Mouse (Mus musculus) c-Kit-positive CD71-positive TER-119-negative erythroid progenitor cells, embryonic 14.5 days (primary cell): ENCODE measurements around the gene Sppl3.

ENCODE experiments used
- DNase-seq: peaks from one replicate; pipeline ENCODE4 v3.0.0-alpha.2; 2013; ENCODE audit warnings: low read depth

Gene Sppl3

DNA sequence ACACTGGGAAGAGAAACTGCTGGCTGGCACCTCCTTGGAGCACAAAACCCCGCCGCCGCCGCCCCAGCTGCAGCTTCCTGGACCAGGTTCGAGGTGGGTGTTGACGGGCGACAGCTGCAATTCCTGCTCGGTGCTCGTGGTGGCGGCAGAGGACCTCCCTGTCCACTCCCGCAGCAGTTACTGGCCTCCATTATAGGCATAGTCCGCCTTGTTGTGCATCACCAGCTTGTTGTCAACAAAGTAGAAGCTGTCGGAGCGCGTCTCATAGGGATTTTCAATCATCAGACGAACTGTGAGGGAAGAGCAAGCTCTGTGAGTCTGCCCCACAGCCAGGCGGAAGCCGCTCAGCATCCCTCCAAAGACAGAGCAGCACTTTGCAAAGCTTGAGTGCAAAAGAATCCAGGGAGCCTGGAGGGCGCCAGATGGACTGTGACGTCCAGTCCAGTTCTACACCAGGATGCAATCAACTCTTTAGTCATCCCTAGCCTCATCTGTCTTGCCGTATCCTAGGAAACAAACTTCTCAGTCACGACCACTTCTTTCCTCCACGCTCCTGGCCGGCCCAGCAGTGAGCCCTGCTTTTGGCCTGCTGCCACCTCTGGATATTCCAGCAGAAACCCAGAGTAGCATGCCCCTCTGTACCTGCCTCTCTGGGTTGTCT is 114.4 kb downstream of the Sppl3 start:
- DNase-seq = peak; percentile 46

DNA sequence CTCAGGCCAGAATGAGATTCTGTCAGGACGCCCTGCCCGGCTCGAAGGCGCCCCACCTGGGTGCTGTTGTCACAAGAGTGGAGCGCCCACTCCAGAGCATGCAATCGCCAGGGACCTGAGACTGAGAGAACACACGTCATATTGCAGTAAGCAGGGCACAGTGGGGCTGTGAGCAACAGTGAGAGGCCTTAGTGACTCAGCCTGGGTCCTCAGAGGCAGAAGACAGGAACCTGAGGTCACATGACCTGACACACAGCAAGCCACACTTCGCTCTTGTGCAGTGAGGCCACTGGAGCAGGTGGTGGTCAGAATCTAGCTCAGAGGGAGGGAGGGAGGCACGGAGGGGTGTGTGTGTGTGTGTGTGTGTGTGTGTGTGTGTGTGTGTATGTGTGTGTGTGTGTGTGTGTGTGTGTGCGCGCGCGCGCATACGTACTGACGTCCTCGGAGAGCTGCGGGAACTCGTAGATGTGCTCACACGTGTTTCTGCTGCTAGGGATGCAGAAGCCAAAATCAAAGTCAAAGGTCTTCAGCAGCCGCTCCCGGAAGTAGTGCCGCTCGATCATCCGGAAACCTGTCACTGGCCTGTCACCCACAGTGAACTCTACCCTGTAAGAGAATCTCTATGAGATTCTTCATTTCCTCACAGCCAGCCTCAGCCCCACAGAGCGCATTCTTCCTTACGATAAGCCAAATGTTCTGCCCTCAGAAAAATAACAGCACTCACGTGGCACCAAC is 115.8 kb downstream of the Sppl3 start:
- DNase-seq = no peak

DNA sequence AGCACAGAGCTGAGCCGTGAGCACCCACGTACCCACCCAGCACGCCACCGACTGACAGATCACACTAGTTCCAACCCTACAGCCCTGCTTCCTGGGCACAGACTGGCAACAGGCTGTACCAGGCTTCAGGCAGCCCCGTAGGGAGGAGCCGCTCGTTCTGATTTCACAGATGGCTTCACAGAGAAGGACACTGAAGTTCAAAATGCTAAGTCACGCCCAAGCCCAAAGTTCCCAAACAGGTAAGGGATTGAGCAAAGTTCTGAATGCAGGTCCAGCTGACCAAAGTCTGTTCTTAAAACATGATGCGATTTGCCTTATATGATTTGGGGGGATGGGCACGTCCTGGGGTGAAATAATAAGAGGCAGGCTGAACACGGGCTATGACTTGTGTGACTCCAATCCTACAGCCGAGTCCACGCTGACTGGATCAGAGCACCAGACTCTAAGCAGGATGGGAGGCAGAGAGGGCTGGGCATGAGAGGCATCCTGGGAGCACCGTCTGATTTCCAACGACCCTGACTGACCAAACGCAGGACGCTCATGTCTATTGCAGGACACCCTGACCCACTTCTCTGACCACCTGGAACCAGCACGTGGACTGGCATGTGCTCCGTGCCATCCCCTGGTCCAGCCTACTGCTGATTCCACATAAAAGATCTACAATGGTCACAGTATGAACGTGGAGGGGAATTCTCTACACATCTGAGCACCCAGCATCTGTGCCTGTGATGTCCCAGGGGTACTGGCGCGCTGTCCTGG is 116.7 kb downstream of the Sppl3 start:
- no peak for DNase-seq

DNA sequence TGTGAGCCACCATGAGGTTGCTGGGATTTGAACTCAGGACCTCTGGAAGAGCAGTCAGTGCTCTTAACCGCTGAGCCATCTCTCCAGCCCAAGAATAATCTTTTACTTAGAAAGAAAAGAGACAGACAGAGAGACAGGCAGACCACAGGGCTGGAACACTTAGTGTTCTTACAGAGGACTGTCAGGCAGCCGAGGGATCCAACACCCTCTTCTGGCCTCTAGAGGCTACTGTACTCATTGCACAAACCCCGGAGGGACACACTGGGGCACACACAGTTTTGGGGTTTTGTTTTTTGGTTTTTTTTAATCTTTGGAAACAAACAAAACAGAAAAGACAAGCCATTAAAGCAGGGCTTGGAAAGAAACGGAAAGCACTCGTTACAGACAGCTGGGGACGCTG is 118.4 kb downstream of the Sppl3 start:
- DNase-seq = no peak

DNA sequence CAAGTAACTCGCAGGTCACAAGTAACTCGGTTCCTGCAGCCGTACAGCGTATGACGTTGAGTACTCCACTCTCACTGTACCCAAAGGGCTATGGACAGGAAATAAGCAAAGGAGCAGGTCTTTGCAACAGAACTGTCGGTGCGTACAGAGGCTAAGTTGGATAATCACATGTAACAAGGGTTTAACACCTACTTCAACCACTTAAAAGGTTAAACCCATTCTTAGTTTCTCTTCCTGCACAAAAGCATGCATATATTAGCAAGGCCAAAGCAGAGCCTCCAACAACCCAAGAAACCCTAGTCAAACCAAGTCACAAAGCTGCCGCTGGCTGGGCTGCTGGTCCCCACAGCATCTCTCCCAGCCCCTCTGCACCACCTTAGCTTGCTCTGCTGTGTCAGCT is 121.5 kb downstream of the Sppl3 start:
- no peak for DNase-seq

DNA sequence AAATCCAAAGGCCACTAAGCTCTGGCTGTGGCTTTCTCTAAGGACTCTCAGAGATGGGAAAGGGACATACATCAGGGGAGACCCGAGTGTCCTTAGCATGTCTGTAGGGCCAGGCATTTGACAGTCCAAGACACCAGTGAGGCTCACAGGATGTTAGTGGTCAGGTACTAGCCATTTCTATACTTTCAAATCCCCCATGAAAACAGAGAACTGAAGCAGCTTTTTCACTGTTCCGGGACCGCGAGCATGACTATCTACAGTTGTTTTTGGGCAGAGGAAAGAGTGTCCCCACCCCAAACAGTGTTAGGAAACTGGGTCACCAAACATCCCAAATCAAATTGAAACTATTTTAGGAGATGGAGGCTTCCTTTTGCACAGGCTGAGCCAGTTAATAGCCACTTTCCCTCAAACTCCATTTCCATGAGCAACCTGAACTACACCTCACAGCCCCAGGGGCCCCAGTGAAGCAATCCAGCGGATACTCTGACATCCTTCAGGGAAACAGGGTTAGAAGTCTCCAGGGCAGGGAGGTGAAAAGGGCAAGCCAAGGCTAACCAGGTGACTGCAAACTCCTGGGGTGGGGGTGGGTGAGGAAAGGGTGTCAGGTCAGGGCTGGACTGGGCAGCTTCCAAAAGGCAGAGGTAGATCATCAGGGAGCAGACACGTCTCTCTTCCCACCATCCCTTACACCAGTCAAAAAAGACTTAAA is 122.6 kb downstream of the Sppl3 start:
- DNase-seq = no peak

DNA sequence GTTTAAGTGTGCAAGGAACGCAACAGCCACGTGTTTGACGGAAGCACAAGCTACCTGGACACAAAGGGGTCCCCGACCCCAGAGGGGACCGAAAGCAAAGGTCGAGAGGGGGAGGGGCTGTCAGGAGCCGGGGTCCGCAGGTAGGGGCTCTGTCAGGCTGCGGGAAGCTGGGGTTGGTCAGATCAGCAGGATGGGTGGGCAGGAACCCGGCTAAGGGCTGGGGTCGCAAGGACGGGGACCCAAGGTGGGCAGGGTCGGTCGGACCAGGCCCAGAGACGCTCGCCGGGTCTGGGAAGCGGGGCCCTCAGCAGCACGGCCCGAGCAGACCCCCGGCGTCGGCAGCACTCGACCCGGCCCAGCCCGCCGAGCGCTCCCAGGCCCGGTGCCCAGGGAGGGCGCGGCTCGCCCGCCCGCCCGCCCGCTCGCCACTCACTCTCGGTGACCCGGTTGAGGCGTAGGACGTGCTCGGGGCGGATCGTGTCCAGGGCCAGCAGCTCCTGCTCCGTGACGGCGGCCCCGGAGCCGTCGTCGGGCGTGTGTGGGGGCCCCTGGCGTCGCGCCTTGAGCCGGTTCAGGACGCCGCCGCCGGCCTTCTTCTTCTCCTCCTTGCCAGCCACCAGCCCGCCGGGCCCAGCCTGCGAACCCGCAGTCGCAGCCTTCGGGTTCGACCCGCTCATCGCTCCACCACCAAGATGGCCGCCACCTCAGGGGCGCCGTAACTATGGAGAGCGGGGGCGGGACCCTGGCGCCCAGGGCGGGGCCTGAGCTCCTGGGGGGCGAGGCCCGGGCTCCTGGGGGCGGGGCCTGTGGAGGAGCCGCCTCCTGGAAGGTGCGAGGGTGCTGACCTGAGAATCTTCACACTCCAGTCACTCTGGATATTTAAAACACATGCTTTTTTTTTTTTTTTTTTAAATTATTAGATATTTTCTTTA is 123.6 kb downstream of the Sppl3 start, which contains the start of gene Unc119b:
Unc119b (minus strand) TSS at position 742 of the 932 bp plus-strand sequence.
- peak; percentile 78 for DNase-seq

DNA sequence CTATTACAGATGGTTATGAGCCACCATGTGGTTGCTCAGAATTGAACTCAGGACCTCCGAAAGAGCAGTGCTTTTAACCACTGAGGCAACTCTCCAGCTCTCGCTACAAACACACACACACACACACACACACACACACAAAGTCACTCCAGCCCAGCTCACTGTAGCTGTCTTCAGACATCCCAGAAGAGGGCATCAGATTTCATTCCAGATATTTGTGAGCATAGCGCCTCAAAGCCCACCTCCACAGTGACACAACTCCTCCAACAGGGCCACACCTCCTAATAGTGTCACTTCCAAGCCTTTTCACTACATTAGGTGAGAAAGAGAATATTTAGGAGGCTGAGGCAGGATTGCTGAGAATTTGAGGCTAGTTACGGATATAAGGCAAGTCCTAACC is 128.2 kb downstream of the Sppl3 start:
- no peak for DNase-seq

DNA sequence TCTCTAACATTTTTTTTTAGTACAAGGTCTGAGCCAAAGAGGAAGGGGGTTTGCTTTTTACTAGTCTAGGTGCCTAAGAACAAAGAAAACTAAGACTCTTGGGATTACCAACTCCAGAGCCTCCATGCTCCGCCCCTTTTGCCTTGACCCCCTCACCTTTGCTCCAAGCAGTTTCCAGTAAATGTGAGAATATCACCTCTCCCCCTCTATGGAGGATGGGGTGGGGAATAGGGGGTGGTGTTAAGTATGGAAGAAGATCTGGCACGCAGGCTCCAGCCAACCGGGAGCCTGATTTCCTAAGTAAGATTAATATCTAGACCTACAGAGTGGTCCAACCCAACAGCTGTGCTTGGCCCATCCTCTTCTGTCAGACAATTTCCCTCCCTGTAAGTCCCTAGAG is 129.8 kb downstream of the Sppl3 start:
- DNase-seq = no peak

DNA sequence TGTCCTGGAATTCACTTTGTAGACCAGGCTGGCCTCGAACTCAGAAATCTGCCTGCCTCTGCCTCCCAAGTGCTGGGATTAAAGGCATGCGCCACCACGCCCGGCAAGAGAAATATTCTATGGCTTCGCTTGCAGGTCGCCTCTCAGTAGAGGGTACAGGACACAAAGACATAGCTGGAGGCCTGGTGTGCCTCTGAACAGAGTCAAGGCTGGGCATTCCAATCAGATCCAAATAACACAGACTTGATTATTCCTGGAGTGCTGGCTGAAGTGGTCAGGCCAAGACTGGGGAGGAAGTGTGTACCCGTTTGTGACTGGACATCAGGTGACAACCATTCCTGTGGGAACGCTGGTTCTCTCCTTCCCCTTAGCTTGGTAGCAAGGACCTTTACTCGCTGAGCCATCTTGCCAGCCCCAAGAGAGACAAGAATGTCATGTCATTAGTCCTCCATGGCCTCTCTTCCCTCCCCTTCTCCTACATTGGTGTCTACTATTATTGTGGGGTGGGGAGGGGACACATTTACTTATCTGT is 131.3 kb downstream of the Sppl3 start:
- DNase-seq = no peak

DNA sequence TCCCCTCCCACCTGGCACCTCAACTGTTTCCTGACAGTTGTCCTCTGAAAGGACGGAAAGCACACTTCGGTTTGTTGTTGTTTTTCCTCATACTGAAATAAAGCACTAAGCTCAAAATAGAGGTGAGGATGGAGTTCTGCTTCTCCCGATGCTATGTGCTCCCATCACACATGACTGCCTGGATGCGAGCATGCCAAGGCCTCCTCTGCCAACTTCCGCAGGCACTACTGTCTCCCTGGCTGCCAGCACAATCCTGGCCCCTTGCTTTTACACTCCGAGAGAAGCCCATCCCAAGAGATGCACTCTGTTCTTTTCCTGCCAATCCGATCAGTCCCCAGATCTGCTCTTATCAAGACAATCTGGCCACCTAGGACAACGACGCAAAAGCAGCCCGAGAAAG is 132.6 kb downstream of the Sppl3 start:
- no peak for DNase-seq

DNA sequence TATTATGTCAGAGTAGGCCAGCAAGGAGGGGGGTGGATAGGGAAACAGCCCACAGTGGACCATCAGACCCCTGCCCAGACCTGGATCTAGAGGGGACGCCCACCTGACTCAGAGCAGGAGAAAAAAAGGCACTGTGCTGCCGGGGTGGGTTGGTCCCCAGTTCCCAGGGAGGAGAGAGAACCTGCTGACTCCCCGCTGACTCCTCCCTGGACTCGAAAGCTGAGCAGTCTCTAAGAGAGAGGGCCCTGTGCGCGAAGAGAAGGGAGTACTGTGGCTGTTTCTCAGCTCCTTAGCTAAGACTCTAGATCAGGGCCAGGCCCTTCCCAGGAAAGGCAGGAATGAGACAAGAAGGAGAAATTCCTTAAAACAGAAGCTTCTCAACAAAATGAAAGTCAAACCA is 133.5 kb downstream of the Sppl3 start:
- no peak for DNase-seq

DNA sequence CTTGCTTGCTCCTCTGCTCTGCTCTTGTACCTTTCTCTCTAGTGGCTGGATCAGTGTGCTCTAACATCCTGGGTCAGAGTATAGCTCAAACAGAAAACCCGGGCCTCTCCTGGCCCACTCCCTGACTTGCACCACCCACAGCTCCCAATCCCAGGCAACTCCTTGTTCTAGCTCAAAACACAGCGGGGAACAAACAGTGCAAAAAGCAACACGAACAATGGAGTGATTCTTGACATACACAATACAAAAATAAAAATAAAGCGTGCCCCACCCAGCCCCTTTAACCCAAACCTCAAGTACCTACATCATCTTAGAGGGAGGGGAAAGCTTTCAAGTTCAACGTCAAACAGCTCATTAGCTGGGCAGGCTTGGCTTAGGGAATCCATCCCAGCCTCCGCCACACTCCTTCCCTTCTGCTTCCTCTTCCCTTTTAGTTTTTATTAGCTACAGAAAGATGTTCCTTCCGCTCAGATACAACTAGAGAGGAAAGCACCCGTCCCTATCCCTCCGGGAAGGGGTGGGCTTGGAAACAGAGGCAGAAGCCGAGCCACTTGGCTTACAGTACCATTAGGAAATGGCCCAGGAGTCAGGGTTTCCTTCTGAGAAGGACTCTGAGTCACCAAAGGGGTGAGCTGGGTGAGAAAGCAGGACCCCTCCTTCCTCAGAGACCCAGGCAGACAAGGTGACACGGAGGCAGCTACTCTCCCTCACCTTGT is 134.5 kb downstream of the Sppl3 start:
- DNase-seq = no peak

DNA sequence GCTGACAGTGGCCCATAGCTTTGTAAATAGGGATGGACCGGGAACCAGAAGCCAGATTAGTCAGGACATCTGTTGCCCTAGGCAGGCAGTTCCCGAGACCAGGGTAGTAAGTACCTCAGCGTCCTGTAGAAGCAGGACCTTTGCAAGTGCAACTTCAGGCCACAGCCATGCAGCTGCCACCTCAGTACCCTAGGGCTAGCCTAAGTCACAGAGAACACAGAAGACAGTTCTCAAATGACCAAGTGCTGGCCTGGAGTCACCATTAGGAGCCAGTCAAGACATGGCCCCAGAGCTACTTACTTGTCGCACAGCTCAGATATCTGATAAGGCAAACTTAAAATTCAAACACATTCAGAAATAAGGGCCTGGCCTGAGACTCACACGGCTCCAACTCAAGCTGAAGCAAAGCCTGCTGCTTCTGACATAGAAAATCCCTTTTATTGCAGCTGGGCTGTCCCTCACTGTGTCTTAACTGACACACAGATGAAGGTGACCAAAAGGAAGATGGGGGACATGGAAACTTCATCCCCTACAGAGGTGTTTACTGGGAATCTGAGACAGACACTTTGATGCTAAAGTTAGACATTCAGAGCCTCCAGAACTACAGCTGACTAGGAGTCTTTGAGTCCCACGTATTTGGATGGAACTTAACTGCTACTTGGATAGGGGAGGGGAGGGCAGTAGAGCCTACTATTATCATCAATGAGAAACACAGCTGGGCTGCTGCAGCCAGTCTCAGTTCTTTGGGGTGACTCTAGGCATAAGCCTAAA is 135.2 kb downstream of the Sppl3 start:
- no peak for DNase-seq

DNA sequence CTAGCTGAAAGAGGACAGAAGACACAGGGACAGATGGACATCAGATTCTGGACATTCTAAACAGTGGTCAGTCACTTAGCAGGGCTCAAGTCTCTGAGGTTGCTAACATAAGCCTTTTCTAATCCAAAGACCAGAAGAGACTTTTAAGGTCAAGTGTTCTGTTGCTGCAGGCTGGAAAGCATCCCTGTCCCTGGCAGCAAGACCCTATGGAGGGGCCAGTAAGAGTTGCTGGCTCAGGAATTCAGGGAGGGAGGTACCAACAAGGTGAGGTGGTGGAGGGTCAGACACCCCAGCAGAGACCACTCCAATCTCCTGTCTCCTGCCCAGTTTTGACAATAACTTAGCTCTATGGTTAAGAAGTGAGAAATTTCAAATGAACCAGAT is 135.8 kb downstream of the Sppl3 start:
- no peak for DNase-seq

DNA sequence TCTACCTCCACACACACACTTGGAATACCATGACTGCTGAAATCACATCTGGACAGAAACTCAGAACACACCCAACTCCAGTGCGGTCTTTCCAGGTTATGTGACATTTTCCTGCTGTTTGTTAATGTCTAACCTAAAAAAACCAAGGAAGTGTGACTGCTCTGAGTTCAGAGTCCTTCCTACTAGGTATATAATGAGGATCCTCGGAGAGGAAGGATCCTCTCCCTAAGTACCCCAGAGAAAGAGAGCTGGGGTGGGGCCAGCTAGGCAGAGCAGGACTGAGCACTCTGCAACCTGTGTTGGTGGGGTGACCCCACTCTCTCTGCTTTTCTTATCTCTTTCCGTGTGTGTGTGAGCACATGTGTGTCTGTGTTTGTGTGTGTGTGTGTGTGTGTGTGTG is 136.5 kb downstream of the Sppl3 start:
- no peak for DNase-seq

DNA sequence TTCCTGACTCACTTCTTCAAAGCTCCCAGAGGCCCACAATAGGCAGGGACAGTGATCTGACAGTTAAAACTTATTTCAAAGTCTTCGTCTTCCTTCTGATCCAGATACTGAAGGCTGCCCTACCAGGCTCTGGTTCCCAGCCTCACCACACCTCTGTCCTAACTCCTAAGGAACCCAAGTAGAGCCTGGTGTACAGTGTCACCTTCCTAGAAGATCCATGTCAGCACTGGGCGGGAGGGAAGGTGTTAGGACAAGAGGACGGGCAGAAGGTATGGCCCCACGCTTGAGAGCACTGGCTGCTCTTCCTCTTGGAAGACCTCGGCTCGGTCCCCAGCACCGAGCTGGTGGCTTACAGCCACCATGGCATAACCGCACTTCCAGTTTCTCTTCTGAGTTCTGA is 137.4 kb downstream of the Sppl3 start:
- no peak for DNase-seq
